Mouse (Mus musculus) G1E (cell line): Measurements from ENCODE around the gene Fam89b.

Source experiments
- CTCF ChIP-seq: IDR thresholded peaks from 2 replicates; pipeline ENCODE4 v1.5.1; 2012; ENCODE audit warnings: low read depth, low read length, inconsistent platforms, mixed read lengths
- POLR2AphosphoS5 ChIP-seq: IDR thresholded peaks from 2 replicates; pipeline ENCODE4 v1.6.1; 2012; ENCODE audit warnings: low read depth, low read length, inconsistent platforms; ENCODE audit not compliant: insufficient replicate concordance
- TAL1 ChIP-seq: conservative IDR thresholded peaks from 2 replicates; pipeline ENCODE4 v1.6.1; 2012; ENCODE audit warnings: low read depth, low read length, inconsistent platforms, mixed read lengths

- TF ChIP-seq CTCF, result no peak
- no peak for TF ChIP-seq TAL1
- no peak for TF ChIP-seq POLR2AphosphoS5
These were observed 17.5 kb upstream of the Fam89b start for GRCm38 (mm10) chr19:5746907-5747363.
